Mouse (Mus musculus) right cerebral cortex, postnatal 14 days (tissue): ENCODE measurements around the gene Kctd21.

Experiments used
- DNase-seq: peaks from one replicate; pipeline ENCODE4 v3.0.0; 2022

Kctd21 gene

DNA sequence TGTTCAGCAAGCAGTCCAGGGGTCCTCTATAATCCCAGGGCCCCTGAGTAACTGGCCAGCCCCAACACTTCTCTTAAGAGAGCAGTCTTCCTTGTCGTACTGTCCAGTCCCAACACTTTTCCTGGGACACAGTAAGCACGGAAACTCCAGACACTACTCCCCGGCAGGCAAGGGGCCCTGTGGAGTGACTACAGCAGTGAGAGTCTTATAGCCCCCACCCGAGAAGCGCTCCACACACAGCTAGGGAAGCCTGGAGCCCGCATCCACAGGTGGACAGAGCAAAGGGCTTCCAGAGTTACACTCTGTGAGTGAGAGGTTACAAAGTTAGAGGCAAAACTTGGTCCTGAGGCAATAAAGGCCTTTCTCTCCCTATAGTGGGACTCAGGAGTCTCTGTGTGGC lies 17.3 kb downstream of the Kctd21 start:
- DNase-seq: no peak

DNA sequence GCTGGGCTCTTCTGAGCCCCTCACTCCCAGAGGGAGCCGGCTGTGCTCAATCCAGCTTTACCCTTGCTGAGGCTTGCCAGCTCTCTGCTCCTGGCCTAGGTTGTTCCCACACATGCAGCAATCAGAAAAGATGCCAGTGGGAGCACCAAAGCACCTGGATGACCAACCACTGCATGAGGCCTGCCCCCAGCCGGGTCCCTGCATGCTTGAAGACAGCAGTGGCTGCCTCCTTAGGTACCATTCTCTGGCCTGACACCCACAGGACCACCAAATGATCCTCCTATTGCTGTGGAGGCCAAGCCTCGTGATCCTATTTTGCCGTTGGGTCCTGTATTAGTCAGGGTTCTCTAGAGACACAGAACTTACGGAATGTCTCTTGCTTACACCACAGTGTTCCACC lies 18.8 kb downstream of the Kctd21 start:
- DNase-seq: no peak

- DNase-seq: no peak
Observed at GRCm38 (mm10) chr7:97351792-97352513, 19.8 kb downstream of the Kctd21 start.

DNA sequence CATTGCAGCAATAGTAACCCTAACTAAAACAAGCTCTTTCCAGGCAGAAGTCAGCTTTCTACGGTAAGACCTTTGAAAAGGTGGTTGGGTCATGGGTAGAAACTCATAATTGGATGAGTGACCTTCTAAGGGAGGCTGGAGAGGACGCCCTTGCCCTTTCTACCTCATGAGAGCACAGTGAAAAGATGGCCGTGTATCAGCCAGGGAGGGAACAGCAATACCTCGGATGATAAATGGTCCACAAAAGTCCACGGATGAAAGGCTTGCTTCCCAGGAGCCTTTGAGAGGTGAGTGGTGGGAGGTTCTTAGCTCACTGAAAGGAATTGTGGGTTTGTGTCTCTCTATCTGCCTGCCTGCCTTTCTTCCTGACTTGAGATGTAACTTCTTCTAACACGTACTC lies 21.2 kb downstream of the Kctd21 start:
- no peak for DNase-seq

DNA sequence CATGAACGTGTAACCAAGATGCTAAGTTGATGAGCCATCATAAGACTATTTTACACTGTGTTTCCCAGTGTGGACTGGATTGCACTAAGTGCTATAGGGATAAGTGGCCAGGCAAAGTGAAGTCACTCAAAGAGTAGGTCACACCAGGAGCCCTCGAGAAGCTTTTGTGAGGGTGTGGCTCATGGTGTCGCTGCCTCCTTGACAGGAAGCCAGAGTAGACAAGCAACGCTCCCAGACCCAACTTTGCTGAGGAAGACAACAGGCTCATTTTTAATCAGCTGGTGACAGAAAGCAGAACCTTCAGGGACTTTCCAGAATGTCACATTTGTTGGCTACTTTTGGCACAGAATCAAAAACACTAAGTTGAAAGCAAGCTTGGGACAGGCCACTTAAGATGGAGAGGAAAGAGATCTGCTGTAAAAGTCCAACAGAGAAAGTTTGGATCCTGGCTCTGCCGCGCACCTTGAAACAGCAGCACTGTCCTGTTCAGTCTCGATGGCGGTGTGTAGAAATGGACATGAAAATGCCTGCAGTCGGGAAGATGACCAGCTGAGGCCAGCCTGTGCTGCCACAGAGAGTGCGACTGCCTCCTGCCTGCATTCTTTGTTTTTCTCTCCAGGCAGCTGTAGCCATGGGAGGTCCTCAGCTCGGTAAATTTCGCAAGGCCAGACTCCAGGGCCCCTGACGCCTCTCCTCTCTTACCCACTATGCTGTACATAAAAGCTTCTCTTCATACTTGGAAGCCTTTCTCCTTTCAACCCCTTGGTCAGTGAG lies 23.1 kb downstream of the Kctd21 start:
- no peak for DNase-seq

DNA sequence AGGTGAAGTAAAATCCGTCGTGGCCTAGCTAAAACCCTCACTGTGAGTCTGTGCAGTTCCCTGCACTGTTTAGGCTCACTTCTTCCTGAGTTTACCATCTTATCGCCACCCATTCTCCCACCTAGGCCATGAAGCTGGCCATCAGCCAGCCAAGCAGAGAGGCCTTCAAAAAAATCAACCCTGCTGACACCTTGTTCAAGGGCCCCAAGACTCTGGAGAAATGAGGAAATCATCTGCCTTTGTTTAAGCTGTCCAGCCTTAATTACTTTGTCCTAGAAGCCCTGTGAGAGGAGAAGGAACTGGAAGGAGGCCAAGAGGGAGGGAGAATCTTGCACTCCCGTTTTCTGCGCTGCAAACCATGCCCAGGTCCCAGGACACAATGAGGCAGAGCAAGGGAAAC lies 24.1 kb downstream of the Kctd21 start:
- DNase-seq: no peak

GRCm38 (mm10) chr7:97356875-97357276 lies 24.7 kb downstream of the Kctd21 start:
- no peak for DNase-seq

DNA sequence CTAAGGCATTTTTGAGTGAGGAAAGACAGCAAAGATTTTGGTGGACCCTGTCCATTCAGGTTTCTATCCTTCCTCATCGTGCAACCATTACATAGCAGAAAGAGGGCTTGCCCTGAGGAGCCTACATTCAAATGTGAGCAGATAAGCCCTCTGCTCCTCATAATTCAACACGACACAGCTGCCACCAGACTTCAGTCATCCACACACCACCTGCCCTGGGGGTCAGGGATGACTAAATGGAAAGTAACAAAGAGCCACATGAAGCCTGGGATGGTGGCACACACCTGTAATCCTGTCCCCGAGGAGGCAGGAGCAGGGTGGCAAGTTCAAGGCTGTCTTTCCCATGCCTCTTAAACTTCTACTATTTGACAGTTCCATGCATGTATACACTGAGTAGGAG lies 25.7 kb downstream of the Kctd21 start:
- DNase-seq: no peak

DNA sequence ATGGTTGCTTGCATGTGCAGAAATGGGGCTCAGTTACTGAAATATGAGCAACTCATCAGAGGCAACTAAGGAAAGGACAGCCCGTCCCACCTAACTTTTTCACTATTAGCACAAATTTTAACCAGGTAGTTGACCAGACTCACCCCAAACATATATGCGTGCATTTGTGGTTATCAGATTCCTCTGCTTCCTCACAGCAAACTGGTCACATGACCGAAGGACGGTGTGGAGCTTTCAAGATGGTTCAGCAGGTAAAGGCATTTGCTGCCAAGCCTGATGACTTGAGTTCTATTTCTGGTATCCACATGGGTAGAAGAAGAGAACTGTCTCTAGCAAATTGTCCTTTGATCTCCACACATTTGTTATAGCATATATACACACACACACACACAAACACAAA lies 26.2 kb downstream of the Kctd21 start:
- no peak for DNase-seq

DNA sequence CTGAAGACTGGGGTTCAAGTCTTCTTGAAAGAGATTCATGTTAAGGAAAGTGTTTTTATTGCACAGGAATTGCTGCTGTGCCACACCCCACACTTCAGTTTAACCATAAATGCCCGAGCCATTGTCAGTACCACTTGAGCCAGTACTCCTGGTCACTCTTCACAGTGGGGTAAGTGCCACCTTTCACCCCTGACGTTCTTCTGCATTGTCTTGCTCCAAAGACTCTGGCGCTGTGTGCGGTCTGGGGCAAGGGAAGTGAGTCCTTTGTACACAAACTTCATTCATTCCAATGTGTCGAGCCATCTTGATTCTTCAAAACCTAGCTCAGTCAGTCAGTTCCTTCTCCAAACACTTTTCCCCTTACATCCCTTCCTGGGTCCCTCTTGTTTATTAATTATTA lies 28.0 kb downstream of the Kctd21 start:
- DNase-seq: no peak

DNA sequence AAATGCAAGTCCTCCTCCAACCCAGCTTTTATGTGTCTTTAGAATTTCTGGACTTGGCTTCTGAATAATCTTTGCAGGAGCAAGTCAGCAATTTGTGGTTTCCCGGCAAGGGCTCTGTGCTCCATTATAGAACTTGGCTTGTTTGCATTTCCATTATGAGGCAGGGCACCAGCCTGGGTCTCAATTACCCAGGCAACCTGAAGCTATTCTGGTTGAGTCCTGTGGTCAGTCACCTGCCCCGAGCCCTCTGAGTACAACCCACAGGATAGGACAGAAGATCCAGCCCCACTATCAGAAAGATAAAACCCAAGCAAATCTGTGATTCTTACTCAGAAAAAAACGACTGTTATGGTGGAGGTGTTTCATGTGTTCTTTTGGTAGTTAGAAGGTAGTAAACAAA lies 28.8 kb downstream of the Kctd21 start:
- DNase-seq: no peak

GRCm38 (mm10) chr7:97361467-97361866 lies 29.3 kb downstream of the Kctd21 start:
- DNase-seq: peak; percentile 46

GRCm38 (mm10) chr7:97365887-97366286 lies 33.8 kb downstream of the Kctd21 start:
- DNase-seq: no peak

GRCm38 (mm10) chr7:97375101-97375500 lies 43.0 kb downstream of the Kctd21 start:
- no peak for DNase-seq

DNA sequence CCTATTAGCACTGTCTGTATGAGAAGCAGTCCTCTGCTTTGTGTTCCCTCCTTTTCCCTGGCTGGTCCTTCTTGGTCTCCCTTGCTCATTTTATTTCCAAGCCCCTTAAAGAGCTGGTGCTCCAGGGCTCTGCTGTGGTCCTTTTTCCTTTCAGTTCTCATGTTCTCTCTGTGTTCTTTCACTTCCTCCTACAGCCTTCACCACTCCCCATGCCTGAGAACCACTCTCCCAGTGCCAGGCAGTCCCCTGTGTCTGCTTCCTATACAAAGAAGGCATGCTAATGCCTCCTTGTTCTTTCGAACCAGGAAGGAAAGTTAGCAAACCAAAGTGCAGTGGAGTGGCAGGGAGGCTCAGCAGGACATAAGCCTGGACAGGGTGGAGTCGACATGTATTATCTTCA lies 43.8 kb downstream of the Kctd21 start:
- DNase-seq: no peak

GRCm38 (mm10) chr7:97379304-97379703 lies 47.2 kb downstream of the Kctd21 start:
- DNase-seq: no peak

GRCm38 (mm10) chr7:97380500-97381123 lies 48.5 kb downstream of the Kctd21 start:
- DNase-seq: no peak

- DNase-seq: no peak
Observed at GRCm38 (mm10) chr7:97382661-97383060, 50.5 kb downstream of the Kctd21 start.

GRCm38 (mm10) chr7:97383496-97384132 lies 51.5 kb downstream of the Kctd21 start:
- no peak for DNase-seq

DNA sequence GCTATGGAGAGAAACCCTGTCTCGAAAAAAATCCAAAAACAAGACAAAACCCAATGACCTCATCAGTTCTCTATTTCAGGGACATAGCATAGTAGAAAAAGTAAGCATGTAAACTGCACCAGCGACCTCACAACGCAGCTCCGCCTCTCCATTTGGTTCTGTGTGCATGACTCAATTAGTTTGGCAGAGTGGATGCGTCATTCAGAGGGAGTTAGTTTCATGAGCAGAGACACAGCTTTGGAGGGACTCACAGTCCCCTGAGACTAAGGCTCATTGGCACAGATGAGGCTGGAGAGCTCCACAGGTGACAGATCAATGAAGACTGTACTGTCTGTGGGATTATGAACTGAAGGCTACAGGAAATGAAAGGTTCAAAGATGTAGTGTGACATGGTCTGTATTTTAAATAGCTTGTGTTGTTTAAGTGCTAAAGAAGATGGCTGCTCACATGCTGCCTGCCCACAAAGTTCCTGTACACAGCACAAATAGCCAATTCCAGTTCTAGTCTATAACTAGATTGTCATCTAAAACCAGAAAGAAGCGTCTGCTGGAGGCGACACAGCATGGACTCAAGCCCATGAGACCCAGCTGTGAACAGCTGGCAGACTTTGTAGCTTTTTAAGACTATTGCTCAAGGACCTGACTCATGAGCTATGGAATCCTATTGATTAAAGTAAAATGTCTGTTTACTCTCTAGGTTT lies 54.1 kb downstream of the Kctd21 start:
- no peak for DNase-seq

DNA sequence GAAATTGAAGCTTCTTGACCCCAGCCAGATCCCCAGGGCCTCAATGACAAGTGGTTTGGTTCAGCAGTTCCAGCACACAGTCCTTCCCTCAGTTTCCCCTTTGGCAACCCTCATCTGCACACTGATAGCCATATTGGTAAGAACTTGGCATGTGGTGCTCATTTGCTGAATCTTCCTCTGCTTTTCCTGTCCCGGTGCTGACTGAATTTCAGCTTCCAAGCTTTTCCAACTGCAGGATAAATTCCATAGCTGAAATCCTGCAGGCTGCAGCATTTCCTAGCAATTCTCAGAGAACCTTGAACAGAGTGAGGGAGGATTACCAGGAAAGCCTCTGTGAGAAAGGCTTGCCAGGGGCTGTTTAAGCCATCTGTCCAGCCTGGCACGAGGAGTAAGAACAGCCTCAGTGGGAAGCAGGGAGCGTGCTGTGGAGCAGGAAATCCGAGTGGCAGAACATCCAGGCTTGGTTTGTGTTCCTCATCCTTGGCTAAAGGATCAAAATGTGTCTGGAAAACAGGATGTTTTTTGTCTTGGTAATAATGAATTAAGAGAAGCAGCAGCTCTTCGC lies 54.8 kb downstream of the Kctd21 start:
- DNase-seq: peak; percentile 67

- DNase-seq: no peak
Observed at GRCm38 (mm10) chr7:97387561-97388147, 55.5 kb downstream of the Kctd21 start.
